27 mouse cellular contexts compared by ENCODE assay signal in the genomic region with DNA sequence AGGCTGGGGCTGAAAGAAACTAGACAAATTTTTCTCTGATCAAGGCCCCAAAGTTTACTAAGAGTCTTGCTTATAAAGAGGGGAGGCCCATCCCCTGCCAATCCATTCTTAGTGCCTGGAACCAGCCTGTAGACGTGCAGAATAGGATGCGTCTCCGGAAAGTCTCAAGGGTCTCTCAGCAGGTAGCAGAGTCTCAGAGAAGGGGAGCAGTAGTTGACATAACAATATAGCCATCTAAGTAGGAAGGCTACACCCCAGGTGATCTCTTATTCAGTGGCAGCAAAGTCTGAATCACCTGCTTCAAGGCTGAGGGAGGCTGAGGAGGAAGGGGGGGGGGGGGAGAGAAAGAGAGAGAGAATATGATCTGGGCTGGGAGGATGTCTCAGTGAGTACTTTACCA.
"Had no signal": no experiment of that assay in that cellular context is flagged by ENCODE, and none has a peak within 500 bp of the region (broad histone marks: within the 10 kb centered on the region; RNA-seq: fewer than 3 reads in every experiment).

No protein-coding gene starts in this region.

- H3K27ac ChIP-seq: gastrocnemius, adult 2 months; heart, embryonic 10.5 days; hindbrain, embryonic 10.5 days; hindbrain, embryonic 12.5 days; hindbrain, embryonic 14.5 days; kidney, embryonic 15.5 days; kidney, postnatal 0 days; limb, embryonic 13.5 days; limb, embryonic 15.5 days; liver, embryonic 12.5 days; liver, embryonic 14.5 days had no signal

- H3K4me2 ChIP-seq: heart, embryonic 12.5 days; hindbrain, embryonic 12.5 days; hindbrain, embryonic 14.5 days; kidney, embryonic 15.5 days; limb, embryonic 13.5 days; limb, embryonic 15.5 days; liver, embryonic 12.5 days had no signal

- DNase-seq: gastrocnemius, adult 2 months; gastrocnemius, postnatal 10 days; gastrocnemius, postnatal 25 days; heart, adult 18-20 months; heart, postnatal 10 days; heart, postnatal 4 days; kidney, adult 11 months; kidney, adult 2 months; kidney, adult 9 months; kidney, postnatal 14 days; kidney, postnatal 36 days; layer of hippocampus, adult 9-11 months; layer of hippocampus, postnatal 36 days; left cerebral cortex, postnatal 4 days had no signal

- ATAC-seq: hindbrain, embryonic 16.5 days; intestine, embryonic 16.5 days; liver, embryonic 12.5 days had no signal

- H3K36me3 ChIP-seq: heart, embryonic 10.5 days; heart, embryonic 12.5 days; hindbrain, embryonic 10.5 days; hindbrain, embryonic 12.5 days; kidney, embryonic 15.5 days; limb, embryonic 13.5 days; limb, embryonic 15.5 days; liver, embryonic 12.5 days had no signal

- H3K4me3 ChIP-seq: gastrocnemius, adult 2 months; heart, embryonic 10.5 days; heart, embryonic 12.5 days; hindbrain, embryonic 10.5 days; hindbrain, embryonic 12.5 days; kidney, embryonic 15.5 days; limb, embryonic 13.5 days; limb, embryonic 15.5 days; liver, embryonic 12.5 days had no signal

- H3K9me3 ChIP-seq: heart, embryonic 10.5 days; heart, embryonic 12.5 days; hindbrain, embryonic 10.5 days; hindbrain, embryonic 12.5 days; kidney, embryonic 15.5 days; limb, embryonic 13.5 days; limb, embryonic 15.5 days; liver, embryonic 12.5 days had no signal

- H3K4me1 ChIP-seq: heart, embryonic 10.5 days; heart, embryonic 12.5 days; hindbrain, embryonic 10.5 days; hindbrain, embryonic 12.5 days; kidney, embryonic 15.5 days; limb, embryonic 15.5 days had no signal

- H3K9ac ChIP-seq: heart, embryonic 12.5 days; hindbrain, embryonic 12.5 days; hindbrain, embryonic 14.5 days; kidney, embryonic 15.5 days; limb, embryonic 13.5 days; limb, embryonic 15.5 days; liver, embryonic 12.5 days; liver, embryonic 14.5 days had no signal

- H3K27me3 ChIP-seq: heart, embryonic 12.5 days; hindbrain, embryonic 12.5 days; kidney, embryonic 15.5 days; limb, embryonic 13.5 days; limb, embryonic 15.5 days; liver, embryonic 12.5 days had no signal
